Mouse (Mus musculus) lung, adult 2 months (tissue): Measurements from ENCODE around the gene Cldn2. TPM values are rescaled to one million over a fixed set of nuclear protein-coding genes. Genes with fewer than 3 reads are reported as not detected.
A peak's percentile ranks its signal among the peaks of the same experiment; 100 is the strongest.

ENCODE experiments used
- DNase-seq: peaks from one replicate; pipeline ENCODE4 v3.0.0; 2022
- H3K4me1 ChIP-seq: fragments of 200-500 bp; 2 replicates; pipeline ENCODE4 v1.6.1; 2011; ENCODE audit warnings: low read length; ENCODE audit not compliant: control insufficient read depth, insufficient read depth
- H3K4me3 ChIP-seq: fragments of 200-500 bp; replicated peaks from 2 replicates; pipeline ENCODE3; 2011; ENCODE audit warnings: low read depth, mild to moderate bottlenecking, control low read depth, low read length; ENCODE audit errors: extremely low read depth
- CTCF ChIP-seq: fragments of 200-500 bp; IDR thresholded peaks from 2 replicates; pipeline ENCODE4 v1.5.1; 2011; ENCODE audit warnings: mild to moderate bottlenecking, low read length, control low read depth; ENCODE audit not compliant: insufficient read depth
- POLR2A ChIP-seq: fragments of 200-500 bp; IDR thresholded peaks from 2 replicates; pipeline ENCODE4 v1.6.1; 2011; ENCODE audit warnings: low read depth, mild to moderate bottlenecking, control low read depth, low read length, borderline replicate concordance; ENCODE audit errors: extremely low read depth
- WGBS: fragments of 180-500 bp; shearing (Covaris S2); methylation state at CpG from one replicate; pipeline ENCODE4 v1.1.7; 2018; 5-methylcytosine and 5-hydroxymethylcytosine counted together
- polyA plus RNA-seq: library from polyadenylated mRNA; depleted of rRNA; stranded (reverse); fragments of >200 nt; gene quantifications from 2 replicates; pipeline ENCODE4 v1.2.3, GENCODE M21; 2012; rRNA removed

The Cldn2 gene
- polyA plus RNA-seq, 1 experiment: 0.37 TPM

DNA sequence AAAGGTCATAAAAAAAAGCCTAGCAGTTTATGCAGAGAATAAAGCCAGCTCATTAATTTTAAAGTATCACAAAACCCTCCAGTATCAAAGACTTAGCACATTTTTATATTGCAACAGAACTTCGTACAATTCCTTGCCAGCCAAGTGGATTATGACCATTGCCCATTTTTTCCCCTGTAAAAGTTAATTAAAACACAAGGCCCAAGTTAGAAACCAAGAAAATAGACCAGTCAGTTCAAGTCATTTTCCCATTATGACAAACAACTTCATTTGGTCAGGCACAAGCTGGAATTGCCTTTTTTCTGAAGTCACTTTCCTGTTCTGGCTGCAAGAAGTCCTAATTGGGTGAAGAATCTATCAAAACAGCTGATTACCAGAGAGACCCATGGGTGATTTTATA is 24.8 kb downstream of the Cldn2 start:
- Histone ChIP-seq H3K4me3 (no peak overlapping the region), H3K4me1 (no peaks in the 10 kb centered on the region)
- 75% methylated on average over 1 of the region's 1 CpGs for WGBS
- TF ChIP-seq CTCF (no peak), POLR2A (no peak)
- DNase-seq: no peak

- no peak overlapping the region for H3K4me3 ChIP-seq
- TF ChIP-seq POLR2A: no peak
- TF ChIP-seq CTCF: no peak
- H3K4me1 ChIP-seq: no peaks in the 10 kb centered on the region
- WGBS: 79% methylated on average over 4 of the region's 4 CpGs
- DNase-seq: no peak
These were observed 26.3 kb downstream of the Cldn2 start for GRCm38 (mm10) chrX:139826926-139827325.

DNA sequence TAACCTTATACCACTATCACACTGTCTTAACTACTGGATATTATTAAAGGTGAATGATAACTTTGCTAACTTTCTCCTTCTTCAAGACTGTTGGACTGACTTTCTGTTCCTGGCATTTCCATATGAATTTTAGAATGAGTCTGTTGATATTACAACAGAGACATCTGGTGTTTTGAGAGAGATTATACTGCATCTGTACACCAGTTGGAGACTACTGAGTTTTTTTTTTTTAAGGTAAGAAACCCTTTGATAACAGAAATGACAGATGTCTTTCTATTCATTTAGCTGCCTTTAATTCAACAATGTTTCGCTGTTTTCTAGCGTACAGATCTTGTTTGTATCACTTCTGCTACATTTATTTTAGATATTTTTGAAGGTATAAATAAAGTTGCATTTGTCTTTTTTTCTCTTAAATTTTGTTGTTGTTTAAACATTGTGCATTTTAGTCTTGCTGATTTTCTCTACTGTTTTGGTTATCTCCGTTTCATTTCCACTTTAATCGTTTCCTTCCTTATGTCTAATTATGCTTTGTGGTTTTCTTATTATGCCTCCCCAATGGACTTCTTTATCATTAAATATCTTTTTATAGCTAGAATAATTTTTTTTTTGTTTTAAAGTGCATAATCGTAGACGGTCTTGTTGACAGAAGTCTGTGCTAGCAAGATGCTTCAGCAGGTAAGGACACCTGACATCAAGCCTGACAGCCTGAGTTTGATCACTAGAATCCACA is 27.9 kb downstream of the Cldn2 start:
- no peak for TF ChIP-seq POLR2A
- no peak for TF ChIP-seq CTCF
- WGBS: 85% methylated on average over 6 of the region's 6 CpGs

DNA sequence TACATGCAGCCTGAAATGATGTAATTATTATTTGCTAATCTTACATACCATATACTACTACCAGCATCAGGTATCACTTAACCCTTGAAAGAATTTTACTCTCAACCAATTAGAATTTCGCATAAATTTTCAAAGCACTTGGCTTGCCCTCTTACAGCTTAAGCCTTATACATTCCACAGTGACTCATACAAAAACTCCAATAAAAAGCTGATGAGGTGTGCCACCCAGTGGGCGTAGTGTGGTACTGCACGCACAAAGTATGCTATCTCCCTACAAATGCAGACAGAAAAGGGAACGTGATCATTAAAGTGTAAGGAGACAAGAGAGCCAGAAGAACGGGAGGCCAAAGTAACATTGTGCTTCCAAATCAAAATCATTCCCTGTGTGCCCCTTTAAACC is 31.8 kb downstream of the Cldn2 start:
- Histone ChIP-seq H3K4me1 (no peaks in the 10 kb centered on the region), H3K4me3 (no peak overlapping the region)
- WGBS: 23% methylated on average over 5 of the region's 5 CpGs
- TF ChIP-seq CTCF: peak; percentile 63
- no peak for TF ChIP-seq POLR2A
- DNase-seq: peak; percentile 30

More for the DNA sequence above, 27.9 kb downstream of the Cldn2 start:
- Histone ChIP-seq H3K4me1 (no peaks in the 10 kb centered on the region), H3K4me3 (no peak overlapping the region)
- no peak for DNase-seq

DNA sequence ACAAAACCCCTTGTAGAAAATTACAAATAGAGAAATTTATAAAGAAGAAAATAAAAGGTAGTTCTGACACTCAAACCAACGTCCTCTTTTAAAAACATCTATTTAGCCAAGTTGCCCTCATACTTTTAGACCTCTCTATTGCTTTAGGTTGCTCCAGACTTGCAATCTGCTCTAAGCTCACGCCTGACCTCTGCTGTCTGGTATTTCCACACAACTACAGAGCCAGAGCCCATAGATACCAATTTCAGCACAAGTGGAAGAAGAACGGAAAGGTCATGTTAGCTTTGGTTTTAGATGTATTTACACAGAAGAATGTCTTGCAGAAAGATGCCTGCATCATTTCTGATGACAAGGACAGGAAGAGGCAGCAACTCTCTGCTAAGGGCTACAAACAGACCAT is 38.4 kb downstream of the Cldn2 start:
- Histone ChIP-seq H3K4me3 (no peak overlapping the region), H3K4me1 (no peaks in the 10 kb centered on the region)
- no peak for DNase-seq
- no peak for TF ChIP-seq POLR2A
- TF ChIP-seq CTCF: no peak
- WGBS: 45% methylated on average over 3 of the region's 3 CpGs

DNA sequence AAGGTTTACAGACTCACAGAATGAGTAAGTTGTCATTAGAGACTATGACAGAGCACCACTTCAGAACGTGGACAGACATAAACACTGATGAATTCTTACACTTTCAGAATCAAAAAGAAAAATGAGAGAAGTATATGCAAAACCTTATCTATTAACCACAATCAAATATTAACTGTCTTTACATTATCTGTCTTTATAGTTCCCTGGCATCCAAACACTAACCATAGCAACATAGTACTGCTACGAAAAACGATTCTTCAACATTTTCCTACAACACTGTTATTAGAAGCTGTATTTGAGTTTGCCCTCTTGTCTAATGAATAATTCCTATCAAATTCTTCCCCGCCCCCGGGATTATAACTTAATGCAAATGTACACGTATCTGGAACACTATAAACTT is 40.5 kb downstream of the Cldn2 start:
- TF ChIP-seq CTCF (no peak), POLR2A (no peak)
- no peak for DNase-seq
- WGBS: 79% methylated on average over 6 of the region's 6 CpGs
- H3K4me1 ChIP-seq: no peaks in the 10 kb centered on the region
- H3K4me3 ChIP-seq: no peak overlapping the region

DNA sequence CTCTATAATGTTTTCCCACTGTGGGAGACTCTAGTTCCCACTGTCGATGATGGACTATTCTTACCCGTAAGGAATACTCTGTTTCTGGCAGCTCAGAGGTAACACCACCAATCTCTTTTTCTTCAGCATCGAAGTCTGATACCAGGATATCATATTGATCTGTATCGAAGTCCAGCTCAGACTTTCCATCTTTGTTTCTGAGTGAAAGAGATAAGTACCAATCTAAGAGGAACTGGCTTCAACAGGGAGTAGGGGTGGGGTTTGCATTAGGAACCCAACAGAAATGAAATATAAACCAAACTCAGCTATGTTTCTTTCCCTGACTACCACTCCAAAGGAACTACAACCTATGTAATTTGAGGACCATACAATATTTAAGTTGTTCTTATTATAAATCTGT is 54.2 kb downstream of the Cldn2 start:
- WGBS: 90% methylated on average over 4 of the region's 4 CpGs
- no peak overlapping the region for H3K4me3 ChIP-seq
- DNase-seq: no peak
- H3K4me1 ChIP-seq: no peaks in the 10 kb centered on the region
- TF ChIP-seq CTCF (no peak), POLR2A (no peak)

- Histone ChIP-seq H3K4me3 (no peak overlapping the region), H3K4me1 (no peaks in the 10 kb centered on the region)
- 63% methylated on average over 5 of the region's 5 CpGs for WGBS
- TF ChIP-seq POLR2A: no peak
- TF ChIP-seq CTCF: no peak
- DNase-seq: no peak
These were observed 58.8 kb downstream of the Cldn2 start for GRCm38 (mm10) chrX:139859402-139859801.

Other genes starting within 250 kb of the Cldn2 start
- 1.4 and 1.5 TPM in 2 replicates for gene Rnf128, start 237.5 kb upstream of the Cldn2 start, polyA plus RNA-seq
- 1.2 and 2.1 TPM in 2 replicates for gene Tbc1d8b, start 115.8 kb upstream of the Cldn2 start, polyA plus RNA-seq
- gene Gm15013, start 86.3 kb upstream of the Cldn2 start, polyA plus RNA-seq: not detected in 2 replicates
- 0.15 TPM in 2 replicates for gene Ripply1, start 18.5 kb upstream of the Cldn2 start, polyA plus RNA-seq
- gene Morc4, start 70.8 kb downstream of the Cldn2 start, polyA plus RNA-seq: 1.9 and 2.6 TPM in 2 replicates
- 0.54 and 0.95 TPM in 2 replicates for gene Rbm41, start 197.8 kb downstream of the Cldn2 start, polyA plus RNA-seq